Mouse (Mus musculus) small intestine, adult 10 weeks (tissue): ENCODE results near the gene Bco2. TPM values are rescaled to one million over a fixed set of nuclear protein-coding genes. Genes with fewer than 3 reads are reported as not detected.

Experiments used
- polyA plus RNA-seq: library from polyadenylated mRNA; stranded (reverse); fragments of 350-450 nt; fragmentation: Illumina TruSeq; extraction: RNeasy Lipid Tissue Mini Kit (QIAGEN cat#74804); gene quantifications from one replicate; pipeline ENCODE4 v1.2.3, GENCODE M21; 2014; ENCODE audit warnings: low replicate concordance

The Bco2 gene
- 142 TPM for polyA plus RNA-seq

DNA sequence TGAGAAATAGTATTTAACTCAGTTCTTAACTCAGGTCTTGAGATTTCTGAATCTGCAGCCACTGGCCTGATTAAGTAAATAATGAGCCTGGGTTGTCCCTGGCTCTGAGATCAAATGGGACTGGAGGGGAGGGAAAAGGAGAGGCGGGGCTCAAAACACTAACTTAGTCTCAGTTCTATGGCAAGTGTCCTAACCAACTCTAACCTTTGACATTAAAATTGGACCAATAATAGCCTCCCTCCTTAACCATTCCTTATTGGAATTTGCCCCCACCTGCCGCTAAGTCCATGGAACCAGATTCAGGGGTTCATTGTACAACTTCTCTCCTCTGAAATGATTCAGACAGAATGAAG, at the start of gene Bco2:
Gene Bco2 (minus strand): TSS at position 88 of the 353 bp plus-strand sequence.

GRCm38 (mm10) chr9:50603189-50603997, 48.4 kb upstream of the Bco2 start, which contains the start of the genes Sdhd and Timm8b:
TSS of gene Sdhd (minus strand) at chr9:50603812.
TSS of gene Timm8b (plus strand) at chr9:50603910.

DNA sequence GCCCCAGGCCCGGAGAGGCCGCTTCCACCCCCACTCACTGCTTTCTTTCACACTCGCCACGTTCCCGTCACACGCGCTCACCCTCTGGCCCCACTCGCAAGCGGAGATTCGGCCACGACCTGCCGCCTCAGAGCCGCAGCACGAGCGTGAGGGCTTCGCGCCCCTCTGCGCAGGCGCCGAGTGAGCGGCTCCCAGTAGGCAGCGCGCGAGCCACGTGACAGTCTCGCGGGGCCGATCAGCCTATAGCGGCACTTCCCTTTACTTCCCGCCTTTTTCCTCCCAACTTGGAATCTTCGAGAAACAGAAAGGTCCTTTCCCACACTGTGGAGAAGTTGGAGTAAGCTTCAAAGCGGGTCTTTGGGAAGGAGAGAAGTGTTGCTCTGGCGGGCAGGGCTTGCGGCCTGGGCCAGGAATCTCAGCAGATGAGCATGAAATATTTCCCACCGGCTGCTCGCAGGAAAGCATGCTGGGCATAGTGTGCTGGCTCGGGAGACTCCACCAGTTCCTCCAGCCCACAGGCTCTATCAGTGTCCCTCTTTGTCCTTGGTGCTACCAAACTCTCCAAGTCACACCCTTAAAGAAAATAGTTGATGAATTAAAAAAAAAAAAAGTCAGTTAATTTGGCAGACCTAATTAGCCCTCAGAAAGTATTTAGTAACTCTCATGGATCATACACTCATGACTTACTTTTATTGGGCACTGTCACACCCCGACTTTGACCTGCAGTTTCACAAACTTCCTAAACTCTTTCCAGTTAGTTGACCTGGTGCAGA, 6.3 kb upstream of the Bco2 start, which contains the start of gene Tex12:
Gene Tex12 (minus strand): TSS at position 181 of the 773 bp plus-strand sequence.

GRCm38 (mm10) chr9:50554241-50555093, 514 bp downstream of the Bco2 start, which contains the start of gene Il18:
TSS of gene Il18 (plus strand) at chr9:50554827.

GRCm38 (mm10) chr9:50528293-50528892, 26.6 kb downstream of the Bco2 start, which contains the start of gene Pts:
TSS of gene Pts (minus strand) at chr9:50528724.

DNA sequence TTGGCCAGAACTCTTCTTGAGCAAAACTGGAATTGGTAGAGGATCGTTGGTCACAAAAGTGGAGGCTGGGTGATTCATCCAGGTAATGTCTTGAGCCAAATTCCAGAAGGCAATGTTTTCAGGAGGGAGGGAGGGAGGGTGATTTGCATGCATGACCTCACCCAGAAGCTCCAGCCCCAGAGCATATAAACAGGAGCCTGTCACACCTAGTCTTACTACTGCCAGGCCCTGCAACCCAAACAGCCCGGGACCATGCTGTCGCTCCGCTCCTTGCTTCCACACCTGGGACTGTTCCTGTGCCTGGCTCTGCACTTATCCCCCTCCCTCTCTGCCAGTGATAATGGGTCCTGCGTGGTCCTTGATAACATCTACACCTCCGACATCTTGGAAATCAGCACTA, 60.7 kb downstream of the Bco2 start, which contains the start of gene Plet1:
Gene Plet1 (plus strand): TSS at position 215 of the 400 bp plus-strand sequence.

Other genes with a start within 250 kb of the Bco2 start
- 144 TPM for gene Rpl10-ps3, start 210.2 kb downstream of the Bco2 start, polyA plus RNA-seq
- 1.9 TPM for gene Plet1, start 60.7 kb downstream of the Bco2 start, polyA plus RNA-seq
- gene Pts, start 26.5 kb downstream of the Bco2 start, polyA plus RNA-seq = 151 TPM
- 1,608 TPM for gene Il18, start 354 bp downstream of the Bco2 start, polyA plus RNA-seq
- gene Tex12, start 6.1 kb upstream of the Bco2 start, polyA plus RNA-seq = 17.0 TPM
- gene Sdhd, start 48.6 kb upstream of the Bco2 start, polyA plus RNA-seq = 577 TPM
- 92.0 TPM for gene Timm8b, start 48.7 kb upstream of the Bco2 start, polyA plus RNA-seq
- gene Pih1d2, start 62.1 kb upstream of the Bco2 start, polyA plus RNA-seq = 1.4 TPM
- gene Nkapd1, start 62.3 kb upstream of the Bco2 start, polyA plus RNA-seq = 92.4 TPM
- gene Dlat, start 104.6 kb upstream of the Bco2 start, polyA plus RNA-seq = 120 TPM
- 2.3 TPM for gene Dixdc1, start 184.3 kb upstream of the Bco2 start, polyA plus RNA-seq
- 78.6 TPM for gene 2310030G06Rik, start 191.4 kb upstream of the Bco2 start, polyA plus RNA-seq
- 1.9 TPM for gene Cryab, start 196.1 kb upstream of the Bco2 start, polyA plus RNA-seq
- gene Hspb2, start 197.2 kb upstream of the Bco2 start, polyA plus RNA-seq = not detected
- gene Fdxacb1, start 213.1 kb upstream of the Bco2 start, polyA plus RNA-seq = 5.8 TPM
- gene Alg9, start 219.8 kb upstream of the Bco2 start, polyA plus RNA-seq = 6.5 TPM
- gene 1110032A03Rik, start 220.3 kb upstream of the Bco2 start, polyA plus RNA-seq = 77.2 TPM